Mouse (Mus musculus): ENCODE measurements around the gene Rbfox3.

DNA sequence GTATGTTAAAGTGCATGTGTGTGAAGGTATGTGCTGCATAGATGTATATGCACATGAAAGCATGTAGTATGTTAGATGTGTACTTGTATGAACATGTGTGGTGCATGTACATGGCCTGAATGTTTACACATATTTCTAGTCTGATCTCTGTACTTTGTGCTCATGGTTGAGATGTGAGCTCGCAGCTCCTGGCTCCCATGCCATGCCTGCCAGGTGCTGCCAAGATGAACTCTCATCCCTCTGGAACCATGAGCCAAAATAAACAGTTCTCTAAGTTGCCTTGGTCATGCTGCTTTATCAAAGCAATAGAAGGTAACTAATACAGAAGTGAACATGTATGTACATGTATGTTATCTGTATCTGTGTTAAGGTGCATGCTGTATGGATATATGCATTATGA, 161.9 kb downstream of the Rbfox3 start:
- TF ChIP-seq CTCF (IDR thresholded peaks at IDR 0.05; ENCODE audit: low read depth) (no peak), EP300 (IDR thresholded peaks at IDR 0.05; ENCODE audit: low read depth) (no peak)

Measured in liver, embryonic 14.5 days (tissue).